Mouse (Mus musculus): ENCODE results near the gene Polr2i.
"Not testable (repeated sequence)": the region's sequence is repeated elsewhere in the genome, so short reads cannot be mapped to it uniquely, and the experiment has no call there.

The Polr2i gene

GRCm38 (mm10) chr7:30231669-30232454 is at the start of gene Polr2i, which contains the start of gene Tbcb:
Gene Polr2i (plus strand): TSS chr7:30231948.
Gene Tbcb (minus strand): TSS chr7:30232272.
- peak; percentile 98 for DNase-seq

GRCm38 (mm10) chr7:30183189-30183588 is 48.6 kb upstream of the Polr2i start:
- DNase-seq: not testable (repeated sequence)

GRCm38 (mm10) chr7:30183879-30184289 is 47.9 kb upstream of the Polr2i start, which contains the start of gene Cox7a1:
Gene Cox7a1 (plus strand): TSS chr7:30184144.
- DNase-seq: peak; percentile 53

- DNase-seq: no peak
Measured at GRCm38 (mm10) chr7:30184641-30185348, 47.0 kb upstream of the Polr2i start.

- no peak for DNase-seq
Measured at GRCm38 (mm10) chr7:30188344-30189115, 43.2 kb upstream of the Polr2i start.

- no peak for DNase-seq
Measured at GRCm38 (mm10) chr7:30189116-30189491, 42.6 kb upstream of the Polr2i start.

- DNase-seq: no peak
Measured at GRCm38 (mm10) chr7:30192088-30192487, 39.7 kb upstream of the Polr2i start.

GRCm38 (mm10) chr7:30193013-30193412 is 38.7 kb upstream of the Polr2i start:
- no peak for DNase-seq

GRCm38 (mm10) chr7:30193581-30194100 is 38.1 kb upstream of the Polr2i start:
- peak; percentile 66 for DNase-seq

GRCm38 (mm10) chr7:30194101-30194831 is 37.5 kb upstream of the Polr2i start:
- DNase-seq: peak; percentile 50

GRCm38 (mm10) chr7:30194884-30195283 is 36.9 kb upstream of the Polr2i start:
- DNase-seq: peak; percentile 98

- DNase-seq: no peak
Measured at GRCm38 (mm10) chr7:30195461-30195860, 36.3 kb upstream of the Polr2i start.

- no peak for DNase-seq
Measured at GRCm38 (mm10) chr7:30196171-30196570, 35.6 kb upstream of the Polr2i start.

GRCm38 (mm10) chr7:30197592-30198129 is 34.1 kb upstream of the Polr2i start:
- DNase-seq: no peak

- no peak for DNase-seq
Measured at GRCm38 (mm10) chr7:30198481-30198971, 33.2 kb upstream of the Polr2i start, which contains the start of gene Capns1. Gene Capns1 (minus strand): TSS chr7:30198811.

- DNase-seq: no peak
Measured at GRCm38 (mm10) chr7:30199498-30200139, 32.1 kb upstream of the Polr2i start.

- DNase-seq: no peak
Measured at GRCm38 (mm10) chr7:30200200-30200599, 31.5 kb upstream of the Polr2i start.

- not testable (repeated sequence) for DNase-seq
Measured at GRCm38 (mm10) chr7:30200661-30201060, 31.1 kb upstream of the Polr2i start.

GRCm38 (mm10) chr7:30202895-30203690 is 28.7 kb upstream of the Polr2i start:
- DNase-seq: no peak

GRCm38 (mm10) chr7:30204380-30204779 is 27.4 kb upstream of the Polr2i start:
- no peak for DNase-seq

All from right cerebral cortex, postnatal 14 days (tissue).